Mouse (Mus musculus): ENCODE measurements around the gene Cmtm1.

DNA sequence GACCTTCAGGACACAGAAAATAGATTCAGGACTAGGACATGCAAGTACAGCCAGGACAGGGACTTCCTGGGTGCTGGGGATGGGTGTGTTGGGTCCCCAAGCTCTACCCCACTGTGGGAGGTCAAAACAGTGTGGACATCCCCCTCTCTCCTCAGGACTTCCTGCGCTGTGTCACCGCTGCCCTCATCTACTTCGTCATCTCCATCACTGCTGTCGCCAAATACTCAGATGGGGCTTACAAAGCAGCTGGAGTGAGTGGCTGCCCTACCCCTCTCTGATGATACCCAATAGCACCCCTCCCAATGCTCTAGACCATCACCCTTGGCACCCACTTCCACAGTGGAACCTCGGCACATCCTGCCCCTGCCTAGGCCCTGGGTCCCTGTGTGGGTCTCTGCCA is 34.7 kb upstream of the Cmtm1 start:
- TF ChIP-seq CTCF (IDR thresholded peaks at IDR 0.05; ENCODE audit: extremely low read depth, insufficient read length, insufficient replicate concordance, low read depth, low read length) (no peak), POLR2A (IDR thresholded peaks at IDR 0.05; ENCODE audit: low read depth, low read length) (no peak)

Data from small intestine, adult 2 months (tissue).